Mouse (Mus musculus) left cerebral cortex, postnatal 14 days (tissue): ENCODE data around the gene A630001G21Rik. TPM values are rescaled to one million over a fixed set of nuclear protein-coding genes. Genes with fewer than 3 reads are reported as not detected.

ENCODE experiments used
- DNase-seq, 2 experiments: peaks; one replicate each; pipeline ENCODE4 v3.0.0; 2021 to 2022; ENCODE audit warnings: low spot score in 2 of 2, mixed read lengths in 1 of 2
- intact Hi-C: fragments of 180-260 bp; cut with DNase I; formaldehyde crosslinking; loops from one replicate; pipeline ENCODE4 v1.15.1; 2025
- total RNA-seq, 2 experiments: library from RNA; stranded (reverse); gene quantifications; 2 replicates each; pipeline ENCODE4 v1.2.3; 2021

A630001G21Rik gene
- total RNA-seq, 2 experiments from 2014 or later: 0.61 to 0.83 TPM

DNA sequence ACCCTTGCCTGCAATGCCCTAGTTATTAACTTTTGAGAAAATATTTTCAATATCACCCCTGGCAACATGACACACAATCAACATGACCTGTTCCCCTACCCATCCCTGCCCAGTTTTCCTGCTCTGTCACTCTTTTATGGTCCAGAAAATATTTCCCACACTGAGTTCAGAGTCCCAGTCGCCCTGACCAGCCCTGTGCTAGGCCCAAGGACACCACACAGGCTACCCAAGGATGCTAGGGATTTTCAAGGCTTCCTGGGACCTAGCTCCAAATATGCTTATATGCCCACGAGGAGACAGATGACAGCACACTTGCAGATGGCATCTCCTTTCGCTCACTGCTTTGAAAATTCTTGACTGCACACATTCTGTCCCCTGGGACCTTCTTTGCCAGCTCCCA is 569 bp upstream of the A630001G21Rik start:
- intact Hi-C loops: no loop called here

DNA sequence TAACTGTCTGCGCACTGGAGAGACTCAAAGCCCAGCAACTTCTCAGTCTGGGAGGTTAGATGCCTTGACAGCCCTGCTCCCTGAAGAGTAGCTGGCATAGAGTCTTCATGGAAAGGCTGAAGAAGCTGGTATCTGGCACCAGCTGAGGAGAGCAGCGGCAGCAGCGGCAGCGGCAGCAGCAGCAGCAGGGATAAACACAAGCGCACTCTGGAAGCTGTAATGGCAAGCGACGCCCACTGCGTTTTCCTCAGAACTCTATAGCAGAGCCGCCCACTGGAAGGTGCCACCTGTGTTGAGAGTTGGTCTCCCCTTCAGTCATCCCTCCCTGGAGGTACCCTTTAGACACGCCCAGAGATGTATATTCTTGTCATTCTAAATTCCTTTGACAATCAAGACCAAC is 2.3 kb downstream of the A630001G21Rik start:
- intact Hi-C loops: no loop called here
- no peak for DNase-seq

More for the DNA sequence above, 569 bp upstream of the A630001G21Rik start:
- no peak for DNase-seq

DNA sequence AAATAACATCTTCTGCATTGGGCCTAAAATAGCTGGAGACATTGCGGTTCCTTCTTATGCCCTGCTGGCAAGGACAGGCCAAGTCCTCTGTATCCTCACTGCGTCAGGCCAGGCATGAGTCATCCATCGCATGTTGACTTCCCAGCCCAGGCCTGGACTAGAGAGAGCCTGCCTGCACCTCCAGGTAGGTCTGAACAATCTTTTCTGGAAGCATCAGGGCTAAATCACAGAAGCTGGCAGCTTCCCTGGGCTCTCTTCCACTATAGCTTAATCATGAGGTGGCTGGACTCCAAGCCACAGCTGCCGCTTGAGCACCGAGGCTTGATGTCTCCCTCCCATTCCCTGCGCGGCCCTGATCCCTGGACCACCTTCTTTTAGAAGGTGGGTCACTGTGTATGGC is 3.3 kb downstream of the A630001G21Rik start:
- no peak for DNase-seq
- intact Hi-C loops: no loop called here

DNA sequence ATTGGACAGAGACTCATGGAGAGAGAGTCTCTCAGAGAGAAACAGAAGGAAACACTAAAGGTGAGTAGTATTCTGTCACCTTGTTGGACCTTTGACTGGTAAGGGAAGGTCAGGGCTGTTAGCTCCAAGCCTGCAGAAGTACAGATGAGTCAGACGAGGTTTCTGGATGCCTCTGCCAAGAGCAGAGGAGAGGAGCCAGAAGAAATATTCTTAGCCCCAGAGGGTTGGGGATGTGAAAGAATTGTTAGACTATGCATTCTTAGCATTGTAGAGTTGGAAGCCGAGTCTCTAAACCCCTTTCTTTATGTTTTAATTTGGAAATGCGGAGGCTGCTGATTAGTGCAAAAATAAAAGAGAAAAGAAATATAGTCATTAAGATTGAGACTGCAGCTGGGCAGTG is 6.5 kb downstream of the A630001G21Rik start:
- DNase-seq: no peak
- intact Hi-C loops: no loop called here

DNA sequence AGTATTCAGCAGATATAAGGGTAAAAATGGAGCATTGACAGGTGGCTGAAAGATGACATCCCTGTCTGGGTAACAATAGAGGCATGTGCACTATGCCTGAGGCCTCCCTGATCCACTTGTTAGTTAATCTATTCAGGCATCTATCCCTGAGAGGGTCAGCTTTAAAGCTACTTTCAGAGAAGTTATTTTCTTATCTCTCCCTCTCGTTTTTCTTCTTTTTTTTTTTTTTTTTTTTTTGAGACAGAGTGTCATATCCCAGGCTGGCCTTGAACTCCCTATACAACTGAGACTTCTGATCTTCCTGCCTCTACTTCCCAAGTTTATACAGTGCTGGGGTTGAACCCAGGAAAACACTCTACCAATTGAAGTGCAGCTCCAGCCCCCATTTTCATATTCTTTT is 10.7 kb downstream of the A630001G21Rik start:
- DNase-seq: no peak
- intact Hi-C loops: no loop called here

DNA sequence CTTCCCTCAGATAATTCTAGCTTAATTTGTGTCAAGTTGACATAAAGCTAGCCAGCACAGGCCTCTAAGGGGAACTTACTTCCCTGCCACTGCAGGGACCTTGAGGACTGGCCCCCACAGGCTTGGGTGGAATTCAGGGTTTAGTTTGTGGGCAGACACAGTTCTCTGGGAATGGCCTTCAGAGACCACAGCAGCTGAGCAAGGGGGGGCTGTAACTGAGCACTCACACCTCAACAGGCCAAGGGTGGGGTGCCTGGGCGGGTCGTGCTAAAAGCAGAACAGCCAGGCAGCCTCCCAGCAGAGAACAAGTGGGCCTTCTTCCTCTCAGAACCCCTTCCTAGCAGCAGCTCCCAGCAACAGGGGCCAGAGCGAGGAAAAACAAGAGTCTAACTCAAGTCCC is 12.3 kb downstream of the A630001G21Rik start:
- intact Hi-C loops: no loop called here
- no peak for DNase-seq

DNA sequence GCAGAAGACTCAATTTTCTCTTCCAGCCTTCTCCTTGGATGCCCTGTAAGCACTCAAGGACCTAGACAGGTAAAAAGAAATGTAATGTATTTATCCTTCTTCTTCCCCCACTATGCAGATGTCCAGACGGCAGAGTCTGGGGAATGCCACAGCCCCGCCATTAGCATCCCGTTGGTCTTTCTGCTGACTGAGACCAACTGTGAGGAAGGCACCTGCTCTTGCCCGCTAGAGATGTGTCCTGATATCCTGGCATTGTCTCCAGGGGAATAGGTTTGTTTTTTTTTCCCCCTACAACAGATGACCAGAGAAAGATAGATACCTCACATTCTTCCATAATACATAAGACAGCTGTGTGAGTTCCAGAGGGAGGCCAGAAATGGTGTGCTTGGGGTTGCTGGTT is 14.2 kb downstream of the A630001G21Rik start:
- intact Hi-C loops: no loop called here

DNA sequence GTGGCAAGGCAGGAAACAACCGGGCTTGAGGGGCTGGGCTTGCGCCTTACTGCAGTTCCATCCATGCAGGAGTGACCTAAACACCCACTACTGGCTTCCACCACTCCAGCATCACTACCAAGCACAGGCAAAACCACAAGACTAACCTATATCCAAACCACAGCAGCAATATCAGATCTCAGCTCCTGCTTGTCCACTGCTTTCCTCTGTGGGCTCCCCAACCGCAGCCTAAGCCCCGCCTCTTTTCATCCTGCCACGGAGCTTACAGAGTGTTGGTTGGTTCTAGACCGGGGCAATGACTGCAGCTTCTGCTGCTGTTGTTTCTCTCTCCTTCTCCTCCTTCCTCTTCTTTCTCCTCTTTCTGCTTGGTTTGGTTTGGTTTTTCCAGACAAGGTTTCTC is 15.1 kb downstream of the A630001G21Rik start:
- intact Hi-C loops: no loop called here
- DNase-seq: no peak

More for the DNA sequence above, 14.2 kb downstream of the A630001G21Rik start:
- no peak for DNase-seq

DNA sequence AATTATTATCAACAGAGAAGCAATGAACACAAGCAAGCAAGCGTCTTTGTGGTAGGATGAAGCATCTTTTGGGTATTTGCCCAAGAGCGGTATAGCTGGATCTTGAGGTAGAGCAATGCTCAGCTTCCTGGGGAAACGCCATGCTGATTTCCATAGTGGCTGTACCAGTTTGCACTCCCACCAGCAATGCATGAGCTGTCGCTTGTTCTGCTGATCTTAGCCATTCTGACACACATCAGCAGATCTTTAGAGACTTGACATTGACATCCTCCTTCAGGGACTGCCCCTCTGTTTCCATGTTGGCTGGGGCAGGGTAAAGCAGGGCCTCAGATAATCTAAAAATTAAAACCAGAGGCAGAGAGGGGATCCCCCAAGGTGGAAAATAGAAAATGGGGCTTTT is 16.8 kb downstream of the A630001G21Rik start:
- intact Hi-C loops: no loop called here
- DNase-seq: no peak

DNA sequence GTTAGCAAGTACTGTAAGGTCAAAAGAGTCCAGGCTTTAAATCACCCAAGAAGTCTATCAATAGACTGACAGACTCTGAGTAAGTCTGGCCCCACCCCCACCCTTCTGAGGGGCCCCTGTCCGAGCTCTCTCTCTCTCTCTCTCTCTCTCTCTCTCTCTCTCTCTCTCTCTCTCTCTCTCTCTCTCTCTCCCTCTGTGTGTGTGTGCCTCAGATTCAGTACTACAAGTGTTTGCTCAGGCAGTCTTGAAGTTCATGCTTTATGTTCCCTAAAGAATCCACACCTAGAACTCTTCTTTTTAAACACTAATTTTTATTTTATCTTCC is 19.5 kb downstream of the A630001G21Rik start:
- DNase-seq: no peak
- intact Hi-C loops: no loop called here

DNA sequence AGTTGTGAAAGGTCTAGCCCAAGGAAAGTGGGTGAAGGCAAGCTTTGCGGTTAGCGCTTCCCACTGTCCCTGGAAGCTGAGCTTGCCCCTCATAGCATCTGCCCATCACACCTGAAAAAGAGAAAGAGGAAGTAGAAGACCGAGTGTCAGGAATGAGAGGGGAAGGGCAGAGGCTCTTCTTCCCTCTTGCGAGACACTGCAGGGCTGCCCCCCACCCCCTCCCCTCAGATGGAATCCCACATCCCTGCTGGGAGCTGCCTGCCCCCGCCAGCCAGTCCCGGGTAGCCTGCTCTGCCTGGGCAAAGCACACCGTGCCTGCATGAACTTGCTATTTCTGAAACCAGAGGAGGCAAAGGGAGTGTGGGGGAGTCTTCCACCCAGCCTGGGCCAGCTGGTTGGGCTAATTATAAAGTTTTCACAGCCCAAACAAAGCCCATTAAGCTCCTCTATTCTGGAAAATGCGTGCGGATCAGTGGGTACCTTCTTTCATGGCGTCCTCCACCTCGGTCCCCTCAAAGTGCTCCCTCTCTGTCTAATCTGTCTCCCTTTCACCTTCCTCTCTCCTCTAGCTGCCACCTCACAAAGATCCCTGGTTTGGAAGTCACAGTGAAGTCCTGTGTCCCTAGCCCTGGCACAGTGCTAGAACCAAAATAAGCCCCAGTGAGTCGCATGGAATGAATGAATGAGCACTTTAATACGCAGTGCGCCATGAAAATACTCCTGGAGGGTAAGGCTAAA is 20.0 kb downstream of the A630001G21Rik start:
- DNase-seq: peak; percentile 31 to 46
- intact Hi-C loops: no loop called here

DNA sequence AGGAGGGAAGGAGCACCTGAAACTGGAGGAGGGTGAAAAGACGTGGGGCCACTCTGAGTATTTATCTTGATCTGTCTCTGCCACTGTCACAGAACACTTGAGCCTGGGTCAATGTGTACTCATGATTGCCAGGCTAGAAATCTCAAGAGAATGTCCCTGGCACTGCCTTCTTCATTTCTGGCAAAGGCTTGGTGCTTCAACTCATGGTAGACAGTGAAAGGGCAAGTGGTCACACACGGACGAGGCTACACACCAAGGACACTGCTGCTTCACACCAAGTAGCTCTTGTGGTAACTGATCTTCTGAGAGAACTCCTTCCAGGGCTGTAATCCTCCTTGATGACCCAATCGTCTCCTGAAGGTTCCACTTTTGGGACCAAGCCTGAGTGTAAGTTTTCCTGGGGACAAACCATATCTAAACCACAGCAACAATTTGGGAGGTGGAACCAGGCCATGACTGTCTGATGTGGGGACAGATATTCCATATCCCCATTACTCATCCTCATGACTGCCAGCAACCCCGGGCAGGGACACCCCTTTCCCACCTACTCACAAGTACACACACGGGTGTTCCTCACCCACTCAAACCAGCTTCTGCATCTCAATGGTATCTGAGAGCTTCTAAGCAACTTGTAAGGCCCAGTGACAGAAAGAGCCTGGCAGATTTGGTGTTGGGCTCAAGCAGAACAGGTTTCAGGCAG is 20.8 kb downstream of the A630001G21Rik start:
- intact Hi-C loops: no loop called here
- peak in 1 of 2 experiments; percentile 20 for DNase-seq

DNA sequence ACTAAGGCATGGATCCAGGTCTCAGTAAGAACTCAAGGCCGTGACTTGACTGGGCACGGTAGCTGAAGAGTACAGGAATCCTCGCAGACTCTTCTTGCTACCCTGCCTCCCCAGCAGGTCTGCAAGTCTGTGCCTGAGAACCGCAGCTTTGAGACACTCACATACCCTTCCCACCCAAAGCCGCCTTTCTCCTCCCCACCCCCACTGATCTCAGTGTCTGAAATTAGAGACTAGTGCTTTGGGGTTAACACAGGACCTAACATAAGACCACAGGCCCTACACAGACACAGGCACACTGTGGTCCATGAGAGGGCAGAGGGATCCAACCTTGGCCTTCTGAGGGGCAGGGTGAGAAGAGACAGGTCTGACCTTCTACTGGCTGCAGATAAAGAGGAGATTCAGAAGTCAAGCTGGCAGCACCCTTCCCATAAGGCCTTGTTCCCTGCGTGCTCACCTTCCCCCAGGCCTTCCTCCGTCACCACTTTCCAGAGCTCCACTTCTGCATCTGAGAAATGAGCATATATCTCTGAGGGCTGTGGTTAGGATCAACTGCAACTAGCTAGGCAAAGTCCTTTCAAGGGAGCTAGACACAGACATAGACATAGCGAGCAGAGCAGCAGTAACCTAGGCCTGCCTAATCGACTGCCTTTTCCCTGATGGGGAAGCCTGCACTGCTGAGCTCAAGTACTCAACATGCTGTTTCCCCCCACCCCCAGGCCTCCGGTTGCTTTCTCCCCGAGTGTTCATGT is 26.3 kb downstream of the A630001G21Rik start:
- no peak for DNase-seq
- intact Hi-C loops: no loop called here

DNA sequence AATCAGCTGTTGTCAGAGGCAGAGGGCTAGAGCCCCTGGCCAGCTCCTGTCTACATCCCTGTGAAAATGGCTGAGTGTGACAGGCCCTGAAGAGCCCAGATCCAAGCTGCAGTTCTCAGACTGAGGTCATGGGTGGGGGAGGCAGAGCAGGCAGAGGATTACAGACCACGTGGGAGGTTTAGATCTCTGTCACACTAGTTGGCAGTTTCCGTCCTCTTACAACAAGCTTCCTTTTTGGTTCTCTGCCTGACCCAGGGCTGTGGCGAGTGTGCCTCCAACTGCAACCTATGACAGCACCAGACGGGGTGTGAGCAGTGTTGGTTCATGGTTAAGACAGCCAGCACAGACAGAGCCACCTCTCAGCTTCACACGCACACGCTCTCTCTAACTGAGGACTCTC is 26.9 kb downstream of the A630001G21Rik start:
- DNase-seq: peak in 1 of 2 experiments; percentile 37
- intact Hi-C loops: no loop called here

DNA sequence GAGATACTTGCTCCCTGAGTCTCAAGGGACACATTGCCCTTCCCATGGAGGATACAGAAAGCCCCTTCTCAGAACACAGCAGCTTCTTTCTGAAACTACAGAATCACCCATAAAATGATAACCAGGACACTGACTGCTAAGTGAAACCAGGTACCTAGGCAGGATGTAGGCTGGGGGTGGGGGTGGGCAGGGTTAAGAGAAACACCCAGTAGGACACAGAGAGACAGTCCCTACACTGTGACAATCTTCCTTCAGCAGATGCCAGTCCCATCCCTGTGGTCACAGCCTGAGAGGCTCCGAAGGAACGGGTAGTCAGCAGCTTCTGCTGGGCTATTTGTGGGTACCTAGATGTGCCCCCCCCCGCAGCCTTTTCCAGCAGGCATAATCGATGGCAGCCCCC is 27.8 kb downstream of the A630001G21Rik start:
- no peak for DNase-seq
- intact Hi-C loops: no loop called here

DNA sequence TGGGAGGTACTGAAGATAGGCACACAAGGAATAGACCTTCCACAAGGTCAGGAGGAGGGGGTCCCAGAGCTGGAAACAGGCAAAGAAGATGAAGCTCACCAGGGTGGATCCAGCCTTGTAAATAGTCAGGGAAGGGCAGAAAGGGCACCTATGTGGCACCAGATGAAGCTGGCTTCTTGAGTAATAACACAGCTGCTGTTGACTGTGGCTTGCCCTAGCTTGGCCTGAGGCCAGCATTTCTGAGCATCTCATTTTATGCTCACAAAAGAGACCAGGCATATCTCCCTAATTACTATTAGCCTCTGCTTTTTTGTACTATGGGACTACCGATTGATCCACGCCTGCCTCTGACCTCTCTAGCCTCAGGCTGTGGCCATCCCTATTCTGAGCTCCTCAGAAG is 28.6 kb downstream of the A630001G21Rik start:
- intact Hi-C loops: no loop called here
- no peak for DNase-seq

DNA sequence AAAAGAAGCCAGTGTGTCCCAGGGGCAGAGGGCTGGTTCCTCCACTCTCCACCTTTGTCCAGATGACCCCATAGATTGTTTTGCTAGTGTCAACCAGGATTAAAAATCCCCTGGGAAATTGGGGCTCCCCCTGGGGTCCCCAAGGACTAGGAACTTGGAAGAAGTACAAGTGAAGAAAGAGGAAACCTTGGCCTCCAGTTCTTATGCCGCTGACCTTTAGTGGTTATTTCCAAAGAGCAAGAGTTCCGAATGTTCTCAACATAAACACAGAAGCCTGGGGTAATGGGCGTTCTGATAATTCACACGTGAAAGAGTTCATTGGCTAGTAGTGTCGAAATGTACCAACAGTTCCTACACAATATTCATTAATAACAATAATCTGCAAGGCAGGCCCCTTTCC is 31.9 kb downstream of the A630001G21Rik start:
- intact Hi-C loops: no loop called here
- DNase-seq: no peak

DNA sequence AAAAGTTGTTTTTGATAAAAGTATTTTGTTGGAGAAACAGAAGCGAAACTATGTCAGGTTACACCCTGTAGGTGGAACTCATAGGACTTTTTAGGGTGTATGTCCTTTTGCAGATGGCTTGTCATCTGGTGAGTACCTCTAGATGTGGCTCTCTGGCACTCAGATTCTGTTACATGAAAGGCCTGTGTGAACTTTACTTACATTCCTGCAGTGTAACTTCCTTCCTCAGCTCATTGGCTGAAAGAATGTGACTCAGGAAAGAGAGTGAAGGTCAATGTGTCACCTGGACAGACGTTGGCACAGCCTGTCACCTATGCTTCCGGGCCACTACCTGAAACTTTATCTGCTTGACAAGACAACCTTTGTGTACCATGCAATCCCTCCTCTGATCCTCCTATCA is 33.9 kb downstream of the A630001G21Rik start:
- DNase-seq: no peak
- intact Hi-C loops: no loop called here

DNA sequence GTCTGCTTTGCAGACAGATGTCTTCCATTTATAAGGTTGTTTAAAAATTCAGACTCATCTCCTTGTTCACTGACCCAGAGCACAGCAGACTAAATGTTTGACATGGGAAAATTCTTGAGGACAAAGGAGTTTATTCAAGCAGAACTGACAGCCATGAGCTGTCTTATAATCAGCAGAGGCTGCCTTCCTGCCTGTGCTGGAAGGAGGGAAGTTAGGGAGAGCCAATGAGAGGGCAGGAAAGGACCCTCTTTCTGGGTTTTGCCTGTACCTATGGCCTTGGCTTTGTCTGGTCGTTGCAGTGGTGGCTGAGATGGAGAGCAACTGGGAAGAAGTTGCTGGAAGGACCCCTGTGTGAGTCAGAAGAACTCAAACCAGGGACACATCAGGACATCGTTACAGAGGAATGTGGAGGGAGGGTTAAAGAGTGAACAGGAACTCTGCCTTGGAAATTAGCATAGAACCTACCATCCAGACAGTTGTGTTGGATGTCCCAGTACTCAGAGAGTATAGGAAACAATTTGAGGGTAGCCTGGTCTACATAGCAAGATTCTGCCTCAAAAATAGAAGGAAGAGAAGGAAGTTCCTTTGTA is 35.4 kb downstream of the A630001G21Rik start:
- intact Hi-C loops: no loop called here

DNA sequence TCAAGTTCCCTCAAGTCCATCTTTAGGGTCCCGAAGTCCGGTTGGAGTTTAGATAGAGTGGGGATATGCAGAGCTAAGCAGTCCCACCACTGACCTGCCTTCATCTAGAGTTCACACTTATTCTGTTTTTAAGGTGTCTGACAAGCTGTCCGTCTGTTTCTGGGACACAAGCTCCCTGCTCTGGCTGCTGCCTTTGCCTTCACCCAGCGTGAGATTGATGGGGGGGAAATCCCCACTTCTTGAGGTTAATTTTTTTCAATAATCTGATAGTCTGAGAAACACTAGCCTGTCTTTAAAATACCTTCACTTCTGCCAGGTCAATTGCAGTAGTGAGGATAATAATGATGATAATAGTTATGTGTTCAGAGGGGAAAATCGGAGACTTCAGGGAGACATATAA is 36.1 kb downstream of the A630001G21Rik start:
- intact Hi-C loops: no loop called here
- DNase-seq: no peak

More for the DNA sequence above, 35.4 kb downstream of the A630001G21Rik start:
- DNase-seq: no peak
